Mouse (Mus musculus) liver, embryonic 11.5 days (tissue): ENCODE measurements at regions not wholly inside any gene's neighbourhood (a gene's known extent, or its start where the extent isn't known, plus 50 kb on each side); places are given as distances from the start of the nearest gene placed in this dataset.

Source experiments
- ATAC-seq: fragments of 200-750 bp; cut with Nextera tagmentation; replicated peaks from 2 replicates; pipeline ENCODE4 v1.8.0; 2017; ENCODE audit warnings: moderate number of reproducible peaks, mild to moderate bottlenecking, moderate TSS enrichment, moderate library complexity; ENCODE audit not compliant: low FRiP score
- DNase-seq: peaks from one replicate; pipeline ENCODE4 v3.0.0-alpha.2; 2017; ENCODE audit warnings: low spot score
- H3K27ac ChIP-seq: fragments of 300-500 bp; sonication (generic); 2 replicates; pipeline ENCODE4 v1.5.1; 2014; ENCODE audit warnings: mild to moderate bottlenecking, low read depth, low read length, control low read depth
- H3K27me3 ChIP-seq: fragments of 300-500 bp; sonication (generic); replicated peaks from 2 replicates; pipeline ENCODE4 v1.6.1; 2014; ENCODE audit warnings: low read length, mixed read lengths; ENCODE audit not compliant: control insufficient read depth, insufficient read depth
- H3K36me3 ChIP-seq: fragments of 300-500 bp; sonication (generic); 2 replicates; pipeline ENCODE4 v1.6.1; 2014; ENCODE audit warnings: mild to moderate bottlenecking, low read length, moderate library complexity, mixed read lengths; ENCODE audit not compliant: control insufficient read depth, insufficient read depth
- H3K4me1 ChIP-seq: fragments of 300-500 bp; sonication (generic); replicated peaks from 2 replicates; pipeline ENCODE4 v1.6.1; 2014; ENCODE audit warnings: low read length, mixed read lengths; ENCODE audit not compliant: control insufficient read depth, insufficient read depth
- H3K4me2 ChIP-seq: fragments of 300-500 bp; sonication (generic); 2 replicates; pipeline ENCODE4 v1.6.1; 2014; ENCODE audit warnings: mild to moderate bottlenecking, control low read depth, moderate library complexity
- H3K4me3 ChIP-seq: fragments of 300-500 bp; sonication (generic); 2 replicates; pipeline ENCODE4 v1.5.1; 2014; ENCODE audit warnings: low read depth, low read length, control low read depth
- H3K9ac ChIP-seq: fragments of 300-500 bp; sonication (generic); 2 replicates; pipeline ENCODE4 v1.6.1; 2014; ENCODE audit warnings: low read depth, low read length, control low read depth
- H3K9me3 ChIP-seq: fragments of 300-500 bp; sonication (generic); 2 replicates; pipeline ENCODE4 v1.6.1; 2016; ENCODE audit warnings: low read length, inconsistent platforms, mixed read lengths; ENCODE audit not compliant: control insufficient read depth
- WGBS: fragments of 180-500 bp; shearing (Covaris S2); extraction: QIAGEN DNeasy Blood & Tissue Kit; methylation state at CpG from one replicate; pipeline ENCODE4 v1.1.7; 2014; 5-methylcytosine and 5-hydroxymethylcytosine counted together

GRCm38 (mm10) chr10:95109576-95109975, 164.9 kb upstream of the Plxnc1 start:
- Histone ChIP-seq H3K9me3 (no peaks in the 10 kb centered on the region), H3K4me1 (no peaks in the 10 kb centered on the region), H3K27me3 (no peaks in the 10 kb centered on the region), H3K27ac (no peak overlapping the region), H3K4me2 (no peak overlapping the region), H3K36me3 (no peaks in the 10 kb centered on the region), H3K9ac (no peak overlapping the region), H3K4me3 (no peak overlapping the region)
- ATAC-seq, result no peak
- WGBS, result 85% methylated on average over 2 of the region's 2 CpGs
- no peak for DNase-seq

DNA sequence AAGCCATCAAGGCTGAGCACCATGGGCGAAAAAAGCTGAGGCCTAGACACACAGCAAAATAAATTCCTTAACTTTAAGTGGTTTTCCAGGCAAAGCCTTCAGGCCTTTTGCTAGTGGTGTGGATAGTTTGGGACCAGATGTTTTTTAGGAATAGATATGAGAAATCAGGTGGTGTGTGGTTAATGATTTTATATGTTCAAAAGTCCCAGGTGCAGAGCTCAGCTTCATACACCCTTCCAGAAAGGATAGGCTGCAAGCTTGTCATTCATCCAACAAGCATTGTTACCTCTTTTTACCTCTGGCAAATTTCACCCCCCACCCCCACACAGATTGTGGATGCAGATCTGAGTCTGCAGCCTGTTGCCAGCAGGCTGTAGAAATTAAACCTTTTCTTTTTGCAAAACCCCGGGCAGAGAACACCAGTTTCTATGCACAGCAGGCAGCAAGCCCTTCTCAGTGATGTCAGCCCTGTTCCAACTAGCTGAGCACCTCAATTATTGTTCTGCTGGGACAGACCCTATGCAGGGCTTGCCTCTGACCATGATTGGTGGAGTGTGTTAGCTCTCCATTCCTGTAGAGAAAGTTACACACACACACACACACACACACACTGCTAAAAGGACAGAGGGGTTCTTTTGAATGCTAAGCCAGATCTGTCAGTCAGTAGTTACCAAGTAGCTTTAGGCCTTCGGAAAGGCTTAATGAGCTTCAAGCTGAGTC, 163.1 kb upstream of the Plxnc1 start:
- Histone ChIP-seq H3K36me3 (no peaks in the 10 kb centered on the region), H3K4me1 (no peaks in the 10 kb centered on the region), H3K9me3 (no peaks in the 10 kb centered on the region), H3K4me2 (no peak overlapping the region), H3K27me3 (no peaks in the 10 kb centered on the region), H3K9ac (no peak overlapping the region), H3K4me3 (no peak overlapping the region), H3K27ac (no peak overlapping the region)
- WGBS, result 64% methylated on average over 3 of the region's 3 CpGs
- DNase-seq, result no peak
- ATAC-seq, result no peak

DNA sequence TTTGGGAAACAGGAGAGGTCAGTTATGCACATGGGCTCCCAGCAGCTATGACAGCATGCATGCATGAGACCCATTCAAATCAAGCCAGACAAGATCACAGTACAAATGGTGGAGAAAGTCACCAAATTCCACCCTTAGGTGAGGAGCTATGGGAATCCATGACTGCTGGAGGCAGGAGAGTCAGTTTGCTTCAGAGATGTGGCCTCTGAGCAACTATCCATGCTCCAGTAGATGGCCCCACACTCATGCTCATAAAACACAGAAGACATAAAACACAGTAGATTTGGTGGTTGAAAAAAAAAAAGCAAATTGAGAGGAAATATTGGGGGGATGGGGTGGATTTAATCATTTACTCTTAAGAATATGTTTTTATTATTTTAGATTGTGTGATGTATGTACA, 159.2 kb upstream of the Plxnc1 start:
- Histone ChIP-seq H3K4me1 (no peaks in the 10 kb centered on the region), H3K36me3 (no peaks in the 10 kb centered on the region), H3K27me3 (no peaks in the 10 kb centered on the region), H3K9ac (no peak overlapping the region), H3K4me2 (no peak overlapping the region), H3K27ac (no peak overlapping the region), H3K9me3 (no peaks in the 10 kb centered on the region), H3K4me3 (no peak overlapping the region)
- ATAC-seq, result no peak
- no peak for DNase-seq

GRCm38 (mm10) chr10:95102981-95103380, 158.3 kb upstream of the Plxnc1 start:
- Histone ChIP-seq H3K4me3 (no peak overlapping the region), H3K9me3 (no peaks in the 10 kb centered on the region), H3K27ac (no peak overlapping the region), H3K4me1 (no peaks in the 10 kb centered on the region), H3K27me3 (no peaks in the 10 kb centered on the region), H3K9ac (no peak overlapping the region), H3K4me2 (no peak overlapping the region), H3K36me3 (no peaks in the 10 kb centered on the region)
- no peak for DNase-seq
- 70% methylated on average over 4 of the region's 4 CpGs for WGBS
- no peak for ATAC-seq

GRCm38 (mm10) chr10:95099906-95100305, 155.3 kb upstream of the Plxnc1 start:
- WGBS, result 80% methylated on average over 5 of the region's 5 CpGs
- no peak for ATAC-seq
- no peaks in the 10 kb centered on the region for H3K4me1 ChIP-seq

DNA sequence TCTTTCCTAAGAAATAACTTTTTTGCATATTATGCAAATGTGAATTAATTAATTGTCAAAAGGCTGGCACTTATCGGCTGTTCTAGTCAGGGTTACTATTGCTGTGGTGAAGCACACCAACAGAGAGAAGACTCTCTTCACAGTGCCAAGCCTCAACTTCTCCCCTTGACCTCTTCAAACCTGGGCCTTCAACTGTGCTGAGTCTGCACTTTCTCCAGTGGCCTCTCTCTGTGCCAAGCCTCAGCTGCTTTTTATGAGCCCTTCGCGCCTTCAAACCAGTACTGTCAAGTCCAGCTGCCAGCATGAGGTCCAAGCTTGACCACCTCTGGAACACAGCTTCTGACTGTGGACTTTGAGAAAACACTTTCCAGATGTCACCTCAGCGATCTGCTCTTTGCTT, 151.2 kb upstream of the Plxnc1 start:
- no peaks in the 10 kb centered on the region for H3K9me3 ChIP-seq
- H3K27me3 ChIP-seq, result no peaks in the 10 kb centered on the region; the same call in 1 of the 2 replicates
- 93% methylated on average over 4 of the region's 4 CpGs for WGBS
- H3K4me1 ChIP-seq, result no peaks in the 10 kb centered on the region
- H3K9ac ChIP-seq, result no peak overlapping the region
- H3K4me3 ChIP-seq, result no peak overlapping the region
- H3K36me3 ChIP-seq, result no peaks in the 10 kb centered on the region
- DNase-seq (no peak), ATAC-seq (no peak)
- no peak overlapping the region for H3K27ac ChIP-seq
- no peak overlapping the region for H3K4me2 ChIP-seq

More at GRCm38 (mm10) chr10:95099906-95100305, 155.3 kb upstream of the Plxnc1 start:
- Histone ChIP-seq H3K36me3 (no peaks in the 10 kb centered on the region), H3K4me3 (no peak overlapping the region), H3K9me3 (no peaks in the 10 kb centered on the region), H3K9ac (no peak overlapping the region), H3K27ac (no peak overlapping the region), H3K27me3 (no peaks in the 10 kb centered on the region), H3K4me2 (no peak overlapping the region)
- DNase-seq, result no peak

DNA sequence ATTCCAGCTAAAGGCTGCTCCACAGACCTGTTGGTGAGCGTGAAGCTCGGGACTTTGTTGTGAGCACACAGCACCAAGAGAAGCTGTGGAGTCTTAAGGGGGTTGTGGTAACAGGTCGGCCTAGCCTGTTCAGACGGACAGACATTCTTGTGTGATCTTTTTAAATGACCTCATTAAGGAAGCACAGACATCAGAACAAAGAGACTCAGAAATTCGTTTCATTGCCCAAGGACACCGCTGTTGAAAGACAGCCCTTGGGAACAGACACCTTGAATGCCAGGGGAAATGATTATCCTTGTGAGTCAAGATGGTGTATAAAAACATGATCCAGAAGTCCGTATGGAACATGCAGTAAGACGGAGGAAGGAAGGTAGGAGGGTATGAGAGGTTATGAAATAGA, 150.1 kb upstream of the Plxnc1 start:
- DNase-seq (no peak), ATAC-seq (no peak)
- 75% methylated on average over 8 of the region's 8 CpGs for WGBS
- Histone ChIP-seq H3K4me2 (no peak overlapping the region), H3K9ac (no peak overlapping the region), H3K4me3 (no peak overlapping the region), H3K27ac (no peak overlapping the region), H3K27me3 (no peaks in the 10 kb centered on the region; the same call in 1 of the 2 replicates), H3K4me1 (no peaks in the 10 kb centered on the region), H3K36me3 (no peaks in the 10 kb centered on the region), H3K9me3 (no peaks in the 10 kb centered on the region)

- Histone ChIP-seq H3K9ac (no peak overlapping the region), H3K4me3 (no peak overlapping the region), H3K4me1 (no peaks in the 10 kb centered on the region), H3K36me3 (no peaks in the 10 kb centered on the region), H3K27ac (no peak overlapping the region), H3K27me3 (no peaks in the 10 kb centered on the region; the same call in 1 of the 2 replicates), H3K9me3 (no peaks in the 10 kb centered on the region), H3K4me2 (no peak overlapping the region)
- 67% methylated on average over 5 of the region's 5 CpGs for WGBS
- ATAC-seq (no peak), DNase-seq (no peak)
These were observed 148.6 kb upstream of the Plxnc1 start for GRCm38 (mm10) chr10:95093266-95093665.

DNA sequence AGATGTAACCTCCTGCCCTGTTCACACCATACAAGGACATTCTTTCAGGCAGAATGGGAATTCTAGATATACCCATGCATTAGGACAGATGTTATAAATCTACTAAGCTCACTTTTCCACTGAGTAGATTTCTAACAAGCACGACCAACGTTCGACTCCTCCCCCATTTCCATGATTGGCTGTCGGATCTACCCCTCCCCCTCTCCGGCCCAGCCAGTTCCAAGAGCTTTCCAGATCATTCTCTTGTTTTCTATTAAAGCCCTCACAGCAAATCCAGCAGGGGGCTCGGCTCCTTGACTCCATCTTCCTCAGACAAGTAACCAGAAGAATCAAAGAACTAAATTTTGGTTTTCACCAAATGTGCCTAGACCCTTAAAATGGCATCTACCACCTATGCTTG, 146.5 kb upstream of the Plxnc1 start:
- H3K4me1 ChIP-seq, result no peaks in the 10 kb centered on the region
- H3K36me3 ChIP-seq, result no peaks in the 10 kb centered on the region
- H3K27me3 ChIP-seq, result no peaks in the 10 kb centered on the region; the same call in 1 of the 2 replicates
- WGBS, result 65% methylated on average over 6 of the region's 6 CpGs
- H3K9ac ChIP-seq, result no peak overlapping the region
- no peak overlapping the region for H3K4me2 ChIP-seq
- peak; percentile 28 for DNase-seq
- no peak for ATAC-seq
- no peak overlapping the region for H3K27ac ChIP-seq
- H3K4me3 ChIP-seq, result no peak overlapping the region
- no peaks in the 10 kb centered on the region for H3K9me3 ChIP-seq
